Mouse (Mus musculus) CH12.LX (cell line): Measurements from ENCODE around the gene Slc13a2. TPM values are rescaled to one million over a fixed set of nuclear protein-coding genes. Genes with fewer than 3 reads are reported as not detected.

ENCODE experiments used
- DNase-seq: peaks from one replicate; pipeline ENCODE4 v3.0.0-alpha.2; 2013; ENCODE audit errors: extremely low read depth
- H3K27ac ChIP-seq: 2 replicates; pipeline ENCODE4 v1.5.1; 2012; ENCODE audit warnings: low read depth, mild to moderate bottlenecking, control low read depth, moderate library complexity; ENCODE audit not compliant: insufficient read depth
- H3K27me3 ChIP-seq: replicated peaks from 2 replicates; pipeline ENCODE3; 2012; ENCODE audit warnings: inconsistent platforms
- H3K36me3 ChIP-seq, 2 experiments: replicated peaks in 1 of 2; 2 replicates each; pipeline versions ENCODE3 to v1.6.1; 2012; ENCODE audit warnings: inconsistent platforms in 1 of 2, low read length in 1 of 2, mild to moderate bottlenecking in 1 of 2, mixed read lengths in 1 of 2, moderate library complexity in 1 of 2; ENCODE audit not compliant: control insufficient read depth in 1 of 2, insufficient read depth in 1 of 2
- H3K4me1 ChIP-seq, 2 experiments: 2 replicates each; pipeline ENCODE4 v1.6.1; 2012; ENCODE audit warnings: inconsistent platforms in 1 of 2, moderate library complexity in 1 of 2; ENCODE audit not compliant: insufficient read depth in 2 of 2, control insufficient read depth in 1 of 2
- H3K4me2 ChIP-seq: 2 replicates; pipeline ENCODE4 v1.6.1; 2012; ENCODE audit warnings: low read depth, mild to moderate bottlenecking, control low read depth; ENCODE audit not compliant: poor library complexity, insufficient read depth, severe bottlenecking
- H3K4me3 ChIP-seq, 3 experiments: fragments of 150-350 bp in 1 of 3; sonication (generic) in 1 of 3; replicated peaks in 1 of 3; 2 replicates each; pipeline versions ENCODE3 to v1.5.1; 2011 to 2012; ENCODE audit warnings: low read depth in 2 of 3, low read length in 2 of 3, mild to moderate bottlenecking in 2 of 3, moderate library complexity in 2 of 3, control low read depth in 1 of 3, improper control_type of control experiment in 1 of 3, inconsistent platforms in 1 of 3, mixed read lengths in 1 of 3; ENCODE audit not compliant: poor library complexity in 1 of 3
- H3K79me2 ChIP-seq: replicated peaks from 2 replicates; pipeline ENCODE4 v1.6.1; 2012; ENCODE audit warnings: mild to moderate bottlenecking, moderate library complexity; ENCODE audit not compliant: control insufficient read depth, poor library complexity, insufficient read depth, severe bottlenecking; ENCODE audit errors: extremely low read depth
- H3K9ac ChIP-seq: 2 replicates; pipeline ENCODE4 v1.6.1; 2012; ENCODE audit warnings: low read depth, mild to moderate bottlenecking, control low read depth, moderate library complexity; ENCODE audit not compliant: insufficient read depth
- H3K9me3 ChIP-seq: replicated peaks from 2 replicates; pipeline ENCODE3; 2012; ENCODE audit warnings: low read length, inconsistent platforms, mixed read lengths
- BHLHE40 ChIP-seq: IDR thresholded peaks from 2 replicates; pipeline ENCODE4 v1.6.1; 2011; ENCODE audit warnings: mild to moderate bottlenecking, low read depth, low read length, improper control_type of control experiment
- CHD1 ChIP-seq: IDR thresholded peaks from 2 replicates; pipeline ENCODE4 v1.6.1; 2012; ENCODE audit warnings: low read depth, low read length, improper control_type of control experiment, inconsistent platforms
- CHD2 ChIP-seq: IDR thresholded peaks from 2 replicates; pipeline ENCODE4 v1.6.1; 2011; ENCODE audit warnings: low read length, improper control_type of control experiment
- CTCF ChIP-seq, 2 experiments: IDR thresholded peaks in 1 of 2; conservative IDR thresholded peaks in 1 of 2; 2 replicates each; pipeline ENCODE4 v1.5.1; 2011 to 2012; ENCODE audit warnings: low read depth in 2 of 2, low read length in 2 of 2, improper control_type of control experiment in 1 of 2, inconsistent platforms in 1 of 2, mild to moderate bottlenecking in 1 of 2, moderate library complexity in 1 of 2
- E2F4 ChIP-seq: IDR thresholded peaks from 2 replicates; pipeline ENCODE4 v1.6.1; 2011; ENCODE audit warnings: low read depth, low read length, improper control_type of control experiment; ENCODE audit not compliant: insufficient replicate concordance
- ELF1 ChIP-seq: IDR thresholded peaks from 2 replicates; pipeline ENCODE4 v1.6.1; 2014; ENCODE audit warnings: low read depth, mild to moderate bottlenecking, inconsistent platforms, low read length, improper control_type of control experiment
- EP300 ChIP-seq: IDR thresholded peaks from 2 replicates; pipeline ENCODE4 v1.6.1; 2011; ENCODE audit warnings: low read length, improper control_type of control experiment
- ETS1 ChIP-seq: conservative IDR thresholded peaks from 2 replicates; pipeline ENCODE4 v1.6.1; 2012; ENCODE audit warnings: low read depth, mild to moderate bottlenecking, inconsistent platforms, low read length, improper control_type of control experiment, moderate library complexity
- GABPA ChIP-seq: IDR thresholded peaks from 2 replicates; pipeline ENCODE4 v1.6.1; 2012; ENCODE audit warnings: low read depth, low read length, improper control_type of control experiment, inconsistent platforms; ENCODE audit not compliant: insufficient replicate concordance
- HCFC1 ChIP-seq: IDR thresholded peaks from 2 replicates; pipeline ENCODE4 v1.6.1; 2012; ENCODE audit warnings: low read depth, mild to moderate bottlenecking, inconsistent platforms, low read length, improper control_type of control experiment
- IRF4 ChIP-seq: IDR thresholded peaks from 2 replicates; pipeline ENCODE4 v1.6.1; 2014; ENCODE audit warnings: low read depth, mild to moderate bottlenecking, inconsistent platforms, low read length, improper control_type of control experiment
- JUN ChIP-seq: IDR thresholded peaks from 2 replicates; pipeline ENCODE4 v1.6.1; 2011; ENCODE audit warnings: low read depth, mild to moderate bottlenecking, low read length, improper control_type of control experiment, moderate library complexity; ENCODE audit not compliant: insufficient read depth
- JUND ChIP-seq: conservative IDR thresholded peaks from 2 replicates; pipeline ENCODE4 v1.6.1; 2011; ENCODE audit warnings: low read depth, low read length, improper control_type of control experiment
- KAT2A ChIP-seq: IDR thresholded peaks from 2 replicates; pipeline ENCODE4 v1.6.1; 2012; ENCODE audit warnings: low read length, improper control_type of control experiment, inconsistent platforms; ENCODE audit not compliant: insufficient replicate concordance
- MAFK ChIP-seq: IDR thresholded peaks from 2 replicates; pipeline ENCODE4 v1.6.1; 2011; ENCODE audit warnings: low read length, improper control_type of control experiment; ENCODE audit not compliant: insufficient replicate concordance
- MAX ChIP-seq: IDR thresholded peaks from 2 replicates; pipeline ENCODE4 v1.6.1; 2011; ENCODE audit warnings: low read length, improper control_type of control experiment
- MAZ ChIP-seq: IDR thresholded peaks from 2 replicates; pipeline ENCODE4 v1.6.1; 2012; ENCODE audit warnings: low read depth, mild to moderate bottlenecking, inconsistent platforms, low read length, improper control_type of control experiment, moderate library complexity
- MEF2A ChIP-seq: IDR thresholded peaks from 2 replicates; pipeline ENCODE4 v1.6.1; 2014; ENCODE audit warnings: low read depth, mild to moderate bottlenecking, inconsistent platforms, low read length, improper control_type of control experiment, borderline replicate concordance
- MXI1 ChIP-seq: IDR thresholded peaks from 2 replicates; pipeline ENCODE4 v1.6.1; 2011; ENCODE audit warnings: mild to moderate bottlenecking, low read depth, low read length, improper control_type of control experiment
- MYC ChIP-seq: IDR thresholded peaks from 2 replicates; pipeline ENCODE4 v1.6.1; 2011; ENCODE audit warnings: low read depth, mild to moderate bottlenecking, improper control_type of control experiment, low read length
- NELFE ChIP-seq: IDR thresholded peaks from 2 replicates; pipeline ENCODE4 v1.6.1; 2011; ENCODE audit warnings: low read depth, low read length, improper control_type of control experiment
- NRF1 ChIP-seq: IDR thresholded peaks from 2 replicates; pipeline ENCODE4 v1.6.1; 2014; ENCODE audit warnings: low read depth, mild to moderate bottlenecking, inconsistent platforms, low read length, improper control_type of control experiment, moderate library complexity
- PAX5 ChIP-seq: IDR thresholded peaks from 2 replicates; pipeline ENCODE4 v1.6.1; 2012; ENCODE audit warnings: low read length, inconsistent platforms, mixed read lengths
- POLR2A ChIP-seq: IDR thresholded peaks from 2 replicates; pipeline ENCODE4 v1.6.1; 2011; ENCODE audit warnings: low read depth, mild to moderate bottlenecking, improper control_type of control experiment, low read length
- POLR2AphosphoS2 ChIP-seq: IDR thresholded peaks from 2 replicates; pipeline ENCODE4 v1.6.1; 2011; ENCODE audit warnings: low read depth, low read length, improper control_type of control experiment
- RAD21 ChIP-seq: IDR thresholded peaks from 2 replicates; pipeline ENCODE4 v1.6.1; 2011; ENCODE audit warnings: low read depth, mild to moderate bottlenecking, low read length, improper control_type of control experiment, moderate library complexity
- RCOR1 ChIP-seq: conservative IDR thresholded peaks from 2 replicates; pipeline ENCODE4 v1.6.1; 2012; ENCODE audit warnings: low read depth, mild to moderate bottlenecking, inconsistent platforms, low read length, improper control_type of control experiment
- SIN3A ChIP-seq: IDR thresholded peaks from 2 replicates; pipeline ENCODE4 v1.6.1; 2012; ENCODE audit warnings: low read length, improper control_type of control experiment, inconsistent platforms
- SMC3 ChIP-seq: IDR thresholded peaks from 2 replicates; pipeline ENCODE4 v1.6.1; 2011; ENCODE audit warnings: low read depth, low read length, improper control_type of control experiment
- TBP ChIP-seq: conservative IDR thresholded peaks from 2 replicates; pipeline ENCODE4 v1.6.1; 2011; ENCODE audit warnings: low read depth, low read length, improper control_type of control experiment
- TCF12 ChIP-seq: IDR thresholded peaks from 2 replicates; pipeline ENCODE4 v1.6.1; 2014; ENCODE audit warnings: low read depth, mild to moderate bottlenecking, inconsistent platforms, low read length, improper control_type of control experiment
- UBTF ChIP-seq: IDR thresholded peaks from 2 replicates; pipeline ENCODE4 v1.6.1; 2012; ENCODE audit warnings: low read depth, mild to moderate bottlenecking, inconsistent platforms, low read length, improper control_type of control experiment, moderate library complexity
- USF1 ChIP-seq: IDR thresholded peaks from 2 replicates; pipeline ENCODE4 v1.6.1; 2014; ENCODE audit warnings: low read depth, mild to moderate bottlenecking, inconsistent platforms, low read length, improper control_type of control experiment
- USF2 ChIP-seq: conservative IDR thresholded peaks from 2 replicates; pipeline ENCODE4 v1.6.1; 2011; ENCODE audit warnings: low read depth, low read length, improper control_type of control experiment
- ZC3H11A ChIP-seq: IDR thresholded peaks from 2 replicates; pipeline ENCODE4 v1.6.1; 2012; ENCODE audit warnings: low read depth, mild to moderate bottlenecking, inconsistent platforms, low read length, improper control_type of control experiment
- ZKSCAN1 ChIP-seq: IDR thresholded peaks from 2 replicates; pipeline ENCODE4 v1.6.1; 2012; ENCODE audit warnings: low read depth, inconsistent platforms, low read length, improper control_type of control experiment, borderline replicate concordance
- ZMIZ1 ChIP-seq: IDR thresholded peaks from 2 replicates; pipeline ENCODE4 v1.6.1; 2012; ENCODE audit warnings: low read depth, mild to moderate bottlenecking, inconsistent platforms, low read length, improper control_type of control experiment
- ZNF384 ChIP-seq: IDR thresholded peaks from 2 replicates; pipeline ENCODE4 v1.6.1; 2012; ENCODE audit warnings: low read depth, low read length, improper control_type of control experiment, inconsistent platforms
- dilution Hi-C: fragments of 300-500 bp; cut with MboI; formaldehyde crosslinking; loops from 2 replicates; pipeline ENCODE4 v1.14.3; 2020; ENCODE audit warnings: low sequenced_read_pairs; ENCODE audit not compliant: extremely low pct_unique_long_range_greater_than_20kb, extremely low pct_ligation_motif_present
- in situ Hi-C: fragments of 300-500 bp; cut with MboI; formaldehyde crosslinking; loops from 3 replicates; pipeline ENCODE4 v1.14.3; 2019; ENCODE audit warnings: low sequenced_read_pairs, low pct_ligation_motif_present, low pct_unique_long_range_greater_than_20kb, mixed read lengths
- polyA plus RNA-seq: library from polyadenylated mRNA; unstranded; fragments of >175 nt; gene quantifications from 2 replicates; pipeline ENCODE4 v1.2.1, GENCODE M21; 2012; ENCODE audit warnings: low read depth; ENCODE audit not compliant: insufficient read length
- total RNA-seq, 2 experiments: library from RNA; depleted of rRNA; stranded (reverse); fragments of 300-350 nt in 1 of 2; fragments of >200 nt in 1 of 2; gene quantifications; 2 replicates each; pipeline ENCODE4 v1.2.3; 2012 to 2014

Slc13a2 gene
- total and polyA plus RNA-seq, 3 experiments = not detected

- dilution Hi-C loops = no loop called here
- peak overlapping the region; percentile 46 to 65 (median 54) for H3K4me3 ChIP-seq
- H3K36me3 ChIP-seq = no peaks in the 10 kb centered on the region
- H3K9ac ChIP-seq = peak overlapping the region; percentile 77
- TF ChIP-seq TCF12 (peak; percentile 61), MYC (peak; percentile 86), SMC3 (peak; percentile 88), ETS1 (peak; percentile 39), JUN (peak; percentile 43; the same call in 1 of the 2 replicates), CTCF (conservative IDR thresholded peaks at IDR 0.05 in 1 of 2, IDR thresholded peaks at IDR 0.05 in 1 of 2; ENCODE audit: low read depth in 2 of 2, low read length in 2 of 2) (peak; percentile 95 to 99), MXI1 (0 out of 2 replicates have a peak, but pooled peaks have one; percentile 6), EP300 (peak; percentile 27; the same call in 1 of the 2 replicates), TBP (0 out of 2 replicates have a peak, but pooled peaks have one; percentile 21), POLR2A (no peak), MAFK (no peak; the same call in 1 of the 2 replicates), USF1 (no peak), ZMIZ1 (no peak), RAD21 (peak; percentile 53), GABPA (no peak), CHD2 (peak; percentile 14; the same call in 1 of the 2 replicates), KAT2A (no peak), MAZ (no peak), ZC3H11A (peak; percentile 32), ELF1 (no peak), NELFE (peak; percentile 91; the same call in 1 of the 2 replicates), BHLHE40 (no peak), MAX (peak; percentile 48), USF2 (no peak), UBTF (no peak), JUND (peak; percentile 83), ZNF384 (peak; percentile 82), PAX5 (no peak), SIN3A (peak; percentile 78), ZKSCAN1 (no peak), IRF4 (peak; percentile 36; the same call in 1 of the 2 replicates), E2F4 (peak; percentile 55; the same call in 1 of the 2 replicates), CHD1 (no peak), HCFC1 (peak; percentile 61), MEF2A (peak; percentile 46), POLR2AphosphoS2 (no peak), NRF1 (no peak), RCOR1 (peak; percentile 82; the same call in 1 of the 2 replicates)
- H3K79me2 ChIP-seq = no peaks in the 10 kb centered on the region
- H3K4me1 ChIP-seq = peaks cover 0 to 15% of the 10 kb centered on the region in 2 experiments; a peak in 2 of 4 replicates
- H3K27ac ChIP-seq = peak overlapping the region; percentile 66; the same call in 1 of the 2 replicates
- peak overlapping the region; percentile 53 for H3K4me2 ChIP-seq
- no peaks in the 10 kb centered on the region for H3K9me3 ChIP-seq
- in situ Hi-C loops = no loop called here
- peaks cover 20% of the 10 kb centered on the region for H3K27me3 ChIP-seq
- peak; percentile 87 for DNase-seq
Observed at GRCm38 (mm10) chr11:78453675-78454074, 31.7 kb upstream of the Slc13a2 start.
